Mouse (Mus musculus) embryonic facial prominence, embryonic 15.5 days (tissue): ENCODE measurements at regions not wholly inside any gene's neighbourhood (a gene's known extent, or its start where the extent isn't known, plus 50 kb on each side); places are given as distances from the start of the nearest gene placed in this dataset.

Source experiments
- ATAC-seq: fragments of 200-750 bp; cut with Nextera tagmentation; 2 replicates; pipeline ENCODE4 v1.8.0; 2017; ENCODE audit warnings: low read depth, moderate TSS enrichment; ENCODE audit not compliant: insufficient number of reproducible peaks, low FRiP score, low TSS enrichment
- H3K27ac ChIP-seq: fragments of 300-500 bp; sonication (generic); replicated peaks from 2 replicates; pipeline ENCODE4 v1.5.1; 2015; ENCODE audit warnings: mild to moderate bottlenecking, inconsistent platforms
- H3K27me3 ChIP-seq: fragments of 300-500 bp; sonication (generic); 2 replicates; pipeline ENCODE4 v1.6.1; 2015; ENCODE audit warnings: inconsistent platforms
- H3K36me3 ChIP-seq: fragments of 300-500 bp; sonication (generic); 2 replicates; pipeline ENCODE4 v1.6.1; 2015; ENCODE audit warnings: mild to moderate bottlenecking, inconsistent platforms
- H3K4me1 ChIP-seq: fragments of 300-500 bp; sonication (generic); 2 replicates; pipeline ENCODE4 v1.6.1; 2015; ENCODE audit warnings: inconsistent platforms
- H3K4me2 ChIP-seq: fragments of 300-500 bp; sonication (generic); replicated peaks from 2 replicates; pipeline ENCODE4 v1.6.1; 2015; ENCODE audit warnings: mild to moderate bottlenecking, inconsistent platforms
- H3K4me3 ChIP-seq: fragments of 300-500 bp; sonication (generic); replicated peaks from 2 replicates; pipeline ENCODE4 v1.5.1; 2015; ENCODE audit warnings: mild to moderate bottlenecking, inconsistent platforms
- H3K9ac ChIP-seq: fragments of 300-500 bp; sonication (generic); 2 replicates; pipeline ENCODE4 v1.6.1; 2015; ENCODE audit warnings: inconsistent platforms
- H3K9me3 ChIP-seq: fragments of 300-500 bp; sonication (generic); replicated peaks from 2 replicates; pipeline ENCODE4 v1.6.1; 2016; ENCODE audit warnings: inconsistent platforms
- WGBS: fragments of 180-500 bp; shearing (Covaris S2); methylation state at CpG from one replicate; pipeline ENCODE4 v1.1.7; 2015; 5-methylcytosine and 5-hydroxymethylcytosine counted together

DNA sequence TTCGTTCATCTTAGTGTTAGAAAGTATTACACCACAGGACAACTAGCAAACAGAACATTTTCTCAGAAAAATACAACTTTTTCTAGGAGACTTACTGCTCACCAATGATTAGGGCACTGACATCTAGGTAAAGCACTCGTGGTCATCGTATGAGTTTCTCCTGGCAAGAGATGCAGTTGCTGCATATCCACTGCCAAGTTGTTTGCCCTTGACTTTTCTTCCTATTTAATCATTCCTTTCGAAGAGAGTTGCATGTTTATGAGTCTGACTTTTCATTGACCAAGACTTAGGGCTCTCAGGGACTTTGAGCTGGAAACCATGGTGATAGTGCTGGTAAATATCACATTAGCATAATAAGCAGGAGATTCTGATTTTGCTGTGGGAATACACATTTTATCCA is 149.1 kb downstream of the Fam124b start:
- WGBS: 75% methylated on average over 4 of the region's 4 CpGs
- H3K4me1 ChIP-seq: no peaks in the 10 kb centered on the region
- no peak overlapping the region for H3K4me3 ChIP-seq
- no peaks in the 10 kb centered on the region for H3K9me3 ChIP-seq
- no peak for ATAC-seq
- H3K27ac ChIP-seq: no peak overlapping the region
- H3K9ac ChIP-seq: no peak overlapping the region
- no peaks in the 10 kb centered on the region for H3K27me3 ChIP-seq
- H3K36me3 ChIP-seq: no peaks in the 10 kb centered on the region
- no peak overlapping the region for H3K4me2 ChIP-seq

DNA sequence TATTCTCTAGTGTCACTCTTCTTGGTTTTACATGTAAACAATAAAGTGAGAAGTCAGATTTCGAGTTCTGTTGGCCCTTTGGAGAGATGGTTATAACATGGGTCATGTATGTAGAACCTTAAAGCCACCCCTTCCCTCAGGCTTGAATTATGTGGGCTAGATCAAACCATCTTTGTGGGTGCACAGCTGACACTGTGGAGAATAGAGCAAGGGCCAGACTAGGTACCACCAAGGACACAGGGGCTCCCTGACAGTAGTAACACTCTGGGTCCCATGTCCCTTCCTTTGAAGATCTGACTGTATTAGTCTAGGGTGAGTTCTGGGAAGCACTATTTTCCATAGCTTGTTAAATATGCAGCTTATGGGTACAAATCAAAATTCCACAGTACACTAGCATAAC is 156.2 kb downstream of the Fam124b start:
- H3K27me3 ChIP-seq: no peaks in the 10 kb centered on the region
- no peaks in the 10 kb centered on the region for H3K4me1 ChIP-seq
- no peak overlapping the region for H3K9ac ChIP-seq
- no peaks in the 10 kb centered on the region for H3K9me3 ChIP-seq
- peak overlapping the region; percentile 71 for H3K27ac ChIP-seq
- 38% methylated on average over 1 of the region's 1 CpGs for WGBS
- H3K4me2 ChIP-seq: no peak overlapping the region
- no peaks in the 10 kb centered on the region for H3K36me3 ChIP-seq
- ATAC-seq: no peak
- H3K4me3 ChIP-seq: no peak overlapping the region

DNA sequence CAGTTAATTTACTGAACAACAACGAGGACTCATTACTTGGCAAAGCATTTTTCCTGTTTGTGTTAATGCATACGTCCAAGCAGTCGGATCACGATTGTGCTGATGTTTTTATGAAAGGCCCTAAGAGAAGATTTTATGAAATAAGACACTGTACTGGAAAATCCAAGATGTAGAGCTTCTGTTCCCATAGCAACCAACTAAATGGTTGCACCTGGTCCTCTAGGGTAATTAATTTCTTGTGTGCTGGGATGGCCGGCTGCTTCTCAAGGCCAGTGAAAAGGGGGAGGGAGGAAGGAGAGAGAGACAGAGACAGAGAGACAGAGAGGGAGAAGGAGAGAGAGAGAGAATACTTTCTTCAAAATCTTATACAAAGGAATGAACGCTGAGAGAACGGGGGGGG is 156.6 kb downstream of the Fam124b start:
- no peak overlapping the region for H3K4me2 ChIP-seq
- H3K9me3 ChIP-seq: no peaks in the 10 kb centered on the region
- no peaks in the 10 kb centered on the region for H3K36me3 ChIP-seq
- no peak overlapping the region for H3K9ac ChIP-seq
- H3K27me3 ChIP-seq: no peaks in the 10 kb centered on the region
- H3K4me1 ChIP-seq: no peaks in the 10 kb centered on the region
- WGBS: 13% methylated on average over 7 of the region's 7 CpGs
- ATAC-seq: peak; percentile 72; the same call in 1 of the 2 replicates
- H3K4me3 ChIP-seq: no peak overlapping the region
- peak overlapping the region; percentile 71; the same call in 1 of the 2 replicates for H3K27ac ChIP-seq

DNA sequence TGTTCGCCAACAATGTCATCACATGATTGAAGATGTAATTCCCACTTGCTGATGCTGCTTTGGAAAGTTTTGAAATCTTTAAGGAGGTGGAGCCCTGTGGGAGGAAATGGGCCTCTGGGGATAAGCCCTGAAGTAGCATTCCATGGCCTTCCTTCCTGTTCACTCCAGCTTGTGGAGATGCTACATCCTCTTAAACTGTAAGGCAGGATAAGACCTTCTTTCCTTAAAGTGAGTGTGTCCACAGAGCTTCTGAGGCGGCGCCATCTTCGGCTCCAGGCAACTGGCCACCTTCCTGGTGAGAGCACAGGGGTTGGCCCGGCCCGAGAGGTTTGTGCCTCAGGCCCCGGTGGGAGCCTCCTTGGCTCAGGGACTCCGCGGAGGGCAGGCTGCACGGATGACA is 173.1 kb downstream of the Fam124b start:
- H3K27ac ChIP-seq: no peak overlapping the region
- 91% methylated on average over 10 of the region's 10 CpGs for WGBS
- no peak overlapping the region for H3K4me3 ChIP-seq
- no peaks in the 10 kb centered on the region for H3K4me1 ChIP-seq
- H3K36me3 ChIP-seq: no peaks in the 10 kb centered on the region
- H3K27me3 ChIP-seq: no peaks in the 10 kb centered on the region
- no peaks in the 10 kb centered on the region for H3K9me3 ChIP-seq
- ATAC-seq: no peak
- H3K9ac ChIP-seq: no peak overlapping the region
- no peak overlapping the region for H3K4me2 ChIP-seq

DNA sequence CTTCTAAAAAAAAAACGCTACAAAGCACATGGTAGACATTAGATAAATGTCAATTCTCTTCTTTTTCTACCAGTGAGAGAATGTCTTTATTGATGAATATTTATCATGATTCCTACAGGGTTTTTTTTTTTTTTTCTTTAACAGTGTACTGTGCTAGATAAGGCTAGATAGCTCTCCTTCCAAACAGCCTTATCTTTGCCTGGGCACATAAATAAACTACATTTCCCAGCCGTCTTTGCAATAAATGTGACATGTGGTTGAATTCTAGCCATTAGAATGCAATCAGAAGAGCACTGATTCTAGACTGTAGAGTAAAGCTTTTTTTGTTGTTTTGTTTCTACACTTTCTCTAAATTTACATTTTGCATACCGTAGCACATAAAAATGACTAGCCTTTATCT is 177.9 kb downstream of the Fam124b start:
- Histone ChIP-seq H3K4me2 (no peak overlapping the region), H3K27ac (no peak overlapping the region), H3K4me3 (no peak overlapping the region), H3K9ac (no peak overlapping the region), H3K4me1 (no peaks in the 10 kb centered on the region), H3K36me3 (no peaks in the 10 kb centered on the region), H3K27me3 (no peaks in the 10 kb centered on the region), H3K9me3 (no peaks in the 10 kb centered on the region)
- WGBS: 78% methylated on average over 3 of the region's 3 CpGs
- ATAC-seq: no peak

DNA sequence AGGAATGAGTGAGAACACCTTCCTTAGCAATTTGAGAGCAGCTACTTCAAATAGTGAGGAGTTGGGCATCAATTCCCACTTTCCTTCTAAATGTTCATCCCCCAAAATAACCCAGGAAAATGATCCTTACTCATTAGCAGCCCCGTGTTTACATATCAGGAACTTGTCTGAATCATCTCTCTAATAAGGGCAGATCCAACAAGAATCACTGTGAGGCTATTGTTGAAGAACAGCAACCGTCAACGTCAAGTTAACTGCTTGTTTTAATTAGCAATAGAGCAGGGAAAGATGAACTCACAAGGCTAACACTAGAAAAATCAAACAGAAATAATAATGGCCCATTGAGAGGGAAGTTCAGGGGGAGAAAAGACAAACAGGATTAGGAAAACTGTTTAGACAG is 178.4 kb downstream of the Fam124b start:
- WGBS: 23% methylated on average over 3 of the region's 3 CpGs
- Histone ChIP-seq H3K9me3 (no peaks in the 10 kb centered on the region), H3K4me1 (no peaks in the 10 kb centered on the region), H3K27ac (no peak overlapping the region), H3K36me3 (no peaks in the 10 kb centered on the region), H3K27me3 (no peaks in the 10 kb centered on the region), H3K4me3 (no peak overlapping the region), H3K9ac (no peak overlapping the region), H3K4me2 (no peak overlapping the region)
- no peak for ATAC-seq

DNA sequence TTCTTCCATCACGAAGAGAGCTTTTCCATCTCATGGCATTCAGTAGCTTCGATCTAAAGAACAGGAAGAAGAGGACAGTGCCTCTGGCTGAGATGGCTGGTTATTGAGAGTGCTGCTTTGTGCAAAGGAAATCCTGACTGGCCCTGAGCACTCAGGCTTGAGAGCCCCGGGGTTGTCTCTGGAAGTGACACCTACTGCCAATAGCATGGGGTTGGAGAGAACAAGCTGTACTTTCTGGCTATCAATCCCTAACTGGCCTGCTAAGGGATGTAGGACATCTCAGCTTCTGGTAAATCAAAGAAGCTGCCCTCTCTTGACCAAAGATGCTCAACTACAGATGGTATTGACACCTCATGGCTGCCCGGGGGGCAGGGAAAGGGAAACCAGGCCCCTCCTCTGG is 178.2 kb upstream of the Serpine2 start:
- ATAC-seq: no peak
- no peaks in the 10 kb centered on the region for H3K4me1 ChIP-seq
- H3K9ac ChIP-seq: no peak overlapping the region
- H3K36me3 ChIP-seq: no peaks in the 10 kb centered on the region
- no peak overlapping the region for H3K4me2 ChIP-seq
- H3K27me3 ChIP-seq: no peaks in the 10 kb centered on the region
- H3K4me3 ChIP-seq: no peak overlapping the region
- H3K27ac ChIP-seq: no peak overlapping the region
- WGBS: 70% methylated on average over 4 of the region's 4 CpGs
- H3K9me3 ChIP-seq: no peaks in the 10 kb centered on the region

DNA sequence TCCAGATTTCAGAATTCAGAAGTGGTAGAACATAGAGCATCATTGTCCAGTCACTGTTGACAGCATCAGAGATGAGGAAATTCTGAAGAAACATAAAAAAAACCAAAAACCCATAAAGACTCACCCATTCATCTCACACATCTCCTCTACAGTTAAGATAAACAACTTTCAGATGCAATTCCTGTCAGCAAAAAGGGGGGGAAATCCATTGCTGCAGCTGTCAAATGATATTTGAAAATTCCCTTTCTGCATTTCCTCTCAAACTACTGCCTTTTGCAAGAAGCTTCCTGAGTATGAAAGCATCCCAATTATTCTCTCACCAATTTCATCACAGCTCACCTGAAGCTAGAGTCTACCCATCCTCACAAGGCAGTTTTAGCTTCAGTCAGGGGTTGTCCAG is 177.1 kb upstream of the Serpine2 start:
- H3K4me1 ChIP-seq: peaks cover 8% of the 10 kb centered on the region
- H3K27me3 ChIP-seq: no peaks in the 10 kb centered on the region
- no peak for ATAC-seq
- no peak overlapping the region for H3K9ac ChIP-seq
- no peak overlapping the region for H3K27ac ChIP-seq
- no peak overlapping the region for H3K4me3 ChIP-seq
- H3K36me3 ChIP-seq: no peaks in the 10 kb centered on the region
- H3K4me2 ChIP-seq: no peak overlapping the region
- H3K9me3 ChIP-seq: no peaks in the 10 kb centered on the region

DNA sequence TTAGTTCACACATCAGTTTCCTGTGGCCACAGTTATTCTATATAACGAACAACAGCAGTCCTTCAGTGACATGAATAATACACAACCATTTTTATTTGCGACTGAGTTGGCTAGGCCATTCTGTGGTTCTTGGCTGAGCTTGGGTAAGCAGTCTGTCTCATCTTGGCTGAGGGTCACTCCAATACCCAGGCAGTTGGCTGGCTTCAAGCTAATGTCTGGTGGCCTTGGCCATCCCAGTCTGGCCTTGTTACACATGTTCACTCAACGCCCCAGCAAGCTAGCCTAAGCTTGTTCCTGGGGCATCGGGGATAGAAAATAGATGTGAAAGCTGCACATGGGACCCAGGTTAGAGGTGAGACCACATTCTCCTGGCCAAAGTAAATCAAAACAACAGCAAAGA is 175.5 kb upstream of the Serpine2 start:
- Histone ChIP-seq H3K27ac (no peak overlapping the region), H3K4me2 (no peak overlapping the region), H3K36me3 (no peaks in the 10 kb centered on the region), H3K4me1 (peaks cover 17% of the 10 kb centered on the region), H3K27me3 (no peaks in the 10 kb centered on the region), H3K9ac (no peak overlapping the region), H3K4me3 (no peak overlapping the region), H3K9me3 (no peaks in the 10 kb centered on the region)
- ATAC-seq: no peak
- 91% methylated on average over 4 of the region's 4 CpGs for WGBS

DNA sequence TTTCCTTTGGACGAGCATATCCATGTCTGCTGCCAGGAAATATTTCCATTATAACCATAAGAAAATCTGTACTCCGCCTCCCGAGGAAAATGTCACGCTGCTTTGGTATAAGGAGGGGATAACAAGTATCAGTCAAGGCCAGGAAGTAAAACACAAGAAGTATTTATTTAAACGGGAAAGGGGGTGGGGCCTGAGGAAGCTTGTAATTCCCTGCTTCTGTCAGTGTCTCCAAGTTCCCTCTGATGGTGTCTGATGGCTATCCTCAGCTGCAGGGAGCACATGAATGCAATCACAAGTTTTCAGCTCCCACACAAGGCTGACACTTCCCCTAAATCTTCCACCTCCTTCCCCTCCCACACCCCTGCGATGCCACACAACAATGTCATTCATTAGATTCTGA is 172.5 kb upstream of the Serpine2 start:
- no peak overlapping the region for H3K9ac ChIP-seq
- WGBS: 18% methylated on average over 6 of the region's 6 CpGs
- ATAC-seq: no peak
- H3K27ac ChIP-seq: peak overlapping the region; percentile 60; the same call in 1 of the 2 replicates
- no peak overlapping the region for H3K4me3 ChIP-seq
- no peaks in the 10 kb centered on the region for H3K36me3 ChIP-seq
- no peak overlapping the region for H3K4me2 ChIP-seq
- H3K27me3 ChIP-seq: no peaks in the 10 kb centered on the region
- H3K9me3 ChIP-seq: no peaks in the 10 kb centered on the region
- peaks cover 17% of the 10 kb centered on the region for H3K4me1 ChIP-seq

DNA sequence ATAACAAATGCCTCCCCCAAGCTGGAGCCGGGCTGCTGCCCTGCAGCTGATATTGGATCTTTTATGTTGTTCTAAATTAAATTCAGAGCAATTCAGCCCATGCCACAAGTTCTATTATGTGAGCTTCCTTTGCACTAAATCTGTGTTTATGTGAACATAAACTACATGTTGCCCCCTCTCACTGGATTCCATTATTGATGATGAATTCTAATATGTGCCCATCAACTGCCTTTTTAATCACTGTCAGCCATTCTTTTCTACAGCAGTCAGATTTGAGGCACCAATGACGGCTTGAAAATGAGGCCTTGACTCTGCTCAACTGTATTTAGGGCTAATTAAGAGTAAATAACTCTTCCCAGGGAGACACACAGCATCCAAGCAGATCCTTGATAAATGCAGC is 172.1 kb upstream of the Serpine2 start:
- H3K4me2 ChIP-seq: no peak overlapping the region
- WGBS: 29% methylated on average over 2 of the region's 2 CpGs

DNA sequence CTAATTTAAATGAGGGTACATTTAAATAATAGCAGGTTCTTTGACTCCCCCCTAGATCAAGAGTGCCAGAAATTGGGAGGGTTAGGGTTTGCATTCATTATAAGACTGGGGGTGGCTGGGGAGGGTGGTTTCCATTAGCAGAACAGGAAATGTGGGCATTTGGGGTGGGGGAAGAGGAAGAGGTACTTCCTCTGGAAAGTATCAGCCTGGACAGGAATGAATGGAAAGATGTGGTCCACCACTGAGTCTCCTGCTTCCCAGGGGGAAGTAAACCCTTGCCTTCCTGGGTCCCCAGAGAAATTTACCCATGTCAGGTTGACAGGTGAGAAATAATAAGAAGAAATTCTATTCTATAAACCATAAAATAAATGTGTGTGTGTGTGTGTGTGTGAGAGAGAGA is 171.5 kb upstream of the Serpine2 start:
- H3K4me1 ChIP-seq: peaks cover 17% of the 10 kb centered on the region
- H3K4me2 ChIP-seq: no peak overlapping the region
- no peak overlapping the region for H3K27ac ChIP-seq
- H3K4me3 ChIP-seq: no peak overlapping the region
- no peaks in the 10 kb centered on the region for H3K36me3 ChIP-seq
- H3K9me3 ChIP-seq: no peaks in the 10 kb centered on the region
- ATAC-seq: no peak
- no peaks in the 10 kb centered on the region for H3K27me3 ChIP-seq
- no peak overlapping the region for H3K9ac ChIP-seq

More for the DNA sequence above, 172.1 kb upstream of the Serpine2 start:
- no peak overlapping the region for H3K9ac ChIP-seq
- no peak overlapping the region for H3K4me3 ChIP-seq
- no peaks in the 10 kb centered on the region for H3K9me3 ChIP-seq
- ATAC-seq: no peak
- H3K27me3 ChIP-seq: no peaks in the 10 kb centered on the region
- no peaks in the 10 kb centered on the region for H3K36me3 ChIP-seq
- peaks cover 17% of the 10 kb centered on the region for H3K4me1 ChIP-seq
- peak overlapping the region; percentile 45; the same call in 1 of the 2 replicates for H3K27ac ChIP-seq
